Mouse (Mus musculus) heart, postnatal 0 days (tissue): Measurements from ENCODE around the gene Hpgds. TPM values are rescaled to one million over a fixed set of nuclear protein-coding genes. Genes with fewer than 3 reads are reported as not detected.
A peak's percentile ranks its signal among the peaks of the same experiment; 100 is the strongest.

ENCODE experiments used
- ATAC-seq: fragments of 200-750 bp; cut with Nextera tagmentation; 2 replicates; pipeline ENCODE4 v1.8.0; 2017; ENCODE audit warnings: low read depth, moderate number of reproducible peaks, moderate library complexity; ENCODE audit not compliant: insufficient read depth
- DNase-seq: peaks from one replicate; pipeline ENCODE4 v3.0.0-alpha.2; 2016; ENCODE audit warnings: low spot score
- H3K27ac ChIP-seq: fragments of 300-500 bp; sonication (generic); 2 replicates; pipeline ENCODE4 v1.5.1; 2014; ENCODE audit warnings: low read depth, mild to moderate bottlenecking
- H3K27me3 ChIP-seq: fragments of 300-500 bp; sonication (generic); 2 replicates; pipeline ENCODE4 v1.6.1; 2014; ENCODE audit warnings: low read length, mixed read lengths; ENCODE audit not compliant: control insufficient read depth, insufficient read depth
- H3K36me3 ChIP-seq: fragments of 300-500 bp; sonication (generic); replicated peaks from 2 replicates; pipeline ENCODE4 v1.6.1; 2014; ENCODE audit warnings: low read length, mixed read lengths; ENCODE audit not compliant: control insufficient read depth, insufficient read depth
- H3K4me1 ChIP-seq: fragments of 300-500 bp; sonication (generic); 2 replicates; pipeline ENCODE4 v1.6.1; 2014; ENCODE audit warnings: antibody characterized with exemption; ENCODE audit not compliant: control insufficient read depth, insufficient read depth
- H3K4me2 ChIP-seq: fragments of 300-500 bp; sonication (generic); 2 replicates; pipeline ENCODE4 v1.6.1; 2014; ENCODE audit warnings: low read depth, mild to moderate bottlenecking, low read length, moderate library complexity
- H3K4me3 ChIP-seq: fragments of 300-500 bp; sonication (generic); 2 replicates; pipeline ENCODE4 v1.5.1; 2014; ENCODE audit warnings: low read depth, low read length
- H3K9ac ChIP-seq: fragments of 300-500 bp; sonication (generic); replicated peaks from 2 replicates; pipeline ENCODE4 v1.6.1; 2014; ENCODE audit warnings: low read depth, low read length, mixed read lengths
- H3K9me3 ChIP-seq: fragments of 300-500 bp; sonication (generic); replicated peaks from 2 replicates; pipeline ENCODE4 v1.6.1; 2016; ENCODE audit warnings: low read length; ENCODE audit not compliant: control insufficient read depth
- CTCF ChIP-seq: IDR thresholded peaks from 2 replicates; pipeline ENCODE4 v1.5.1; 2016; ENCODE audit warnings: antibody characterized with exemption, control low read depth, low read depth
- EP300 ChIP-seq: IDR thresholded peaks from 2 replicates; pipeline ENCODE4 v1.6.1; 2016; ENCODE audit warnings: antibody characterized with exemption, low read depth
- WGBS: fragments of 180-500 bp; shearing (Covaris S2); extraction: QIAGEN DNeasy Blood & Tissue Kit; methylation state at CpG from one replicate; pipeline ENCODE4 v1.1.7; 2014; 5-methylcytosine and 5-hydroxymethylcytosine counted together
- polyA plus RNA-seq: library from polyadenylated mRNA; unstranded; fragments of >200 nt; fragmentation: Nextera tagmentation; extraction: Ambion mirVana; gene quantifications from 2 replicates; pipeline ENCODE4 v1.2.1, GENCODE M21; 2015
- total RNA-seq: library from RNA; depleted of rRNA; stranded (reverse); fragments of >200 nt; gene quantifications from 2 replicates; pipeline ENCODE4 v1.2.3, GENCODE M21; 2014; ENCODE audit warnings: low replicate concordance

Gene Hpgds
- total and polyA plus RNA-seq, 2 experiments from 2014 or later = 0.96 to 1.9 TPM

DNA sequence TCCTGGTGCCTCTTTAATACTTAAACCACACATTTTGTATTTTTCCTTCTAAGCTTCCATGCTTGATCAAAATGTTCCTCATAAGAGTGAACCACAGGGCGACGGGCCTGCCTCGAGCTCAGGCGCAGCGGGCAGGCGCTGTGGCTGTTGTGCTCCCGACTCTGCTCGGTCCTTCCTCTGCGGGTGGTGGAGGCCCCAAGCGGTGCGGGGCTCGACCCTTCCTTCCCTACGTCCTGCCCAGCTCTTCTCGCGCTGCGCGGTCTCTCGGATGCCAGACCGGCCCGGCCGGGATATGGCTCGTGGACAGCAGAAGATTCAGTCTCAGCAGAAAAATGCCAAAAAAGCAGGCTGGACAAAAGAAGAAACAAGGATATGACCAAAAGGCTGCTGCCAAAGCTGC, 6.0 kb upstream of the Hpgds start:
- Histone ChIP-seq H3K27me3 (no peaks in the 10 kb centered on the region), H3K36me3 (no peaks in the 10 kb centered on the region), H3K27ac (no peak overlapping the region), H3K4me1 (peaks cover 5% of the 10 kb centered on the region; the same call in 1 of the 2 replicates), H3K9ac (no peak overlapping the region), H3K4me3 (peak overlapping the region; percentile 11; the same call in 1 of the 2 replicates), H3K4me2 (peak overlapping the region; percentile 47), H3K9me3 (no peaks in the 10 kb centered on the region)
- 14% methylated on average over 22 of the region's 22 CpGs for WGBS
- TF ChIP-seq CTCF (no peak), EP300 (no peak)
- no peak for DNase-seq
- ATAC-seq = no peak

DNA sequence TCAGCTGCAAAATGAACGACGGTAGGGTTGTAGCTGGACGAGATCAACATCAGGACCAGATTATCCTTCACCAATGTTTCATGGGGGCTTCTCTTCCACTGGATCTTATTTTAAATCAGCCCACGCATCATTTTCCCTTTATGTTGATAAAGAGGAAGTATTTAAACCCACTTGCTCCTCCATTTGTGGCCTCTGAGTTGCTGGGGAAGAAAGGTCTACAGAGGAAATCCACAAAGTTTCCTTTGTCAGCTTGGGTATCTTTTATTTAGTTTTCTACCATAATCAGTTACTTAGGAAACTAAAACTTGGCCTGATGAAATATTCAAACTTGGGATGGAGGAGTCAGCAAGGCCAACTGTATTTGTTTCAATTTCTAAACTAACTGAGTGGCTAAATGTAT, 1.7 kb upstream of the Hpgds start:
- no peak overlapping the region for H3K27ac ChIP-seq
- TF ChIP-seq CTCF (no peak), EP300 (no peak)
- H3K9me3 ChIP-seq = no peaks in the 10 kb centered on the region
- no peaks in the 10 kb centered on the region for H3K27me3 ChIP-seq
- H3K4me2 ChIP-seq = no peak overlapping the region
- no peak for ATAC-seq
- no peaks in the 10 kb centered on the region for H3K4me1 ChIP-seq
- 78% methylated on average over 4 of the region's 4 CpGs for WGBS
- H3K9ac ChIP-seq = no peak overlapping the region
- DNase-seq = no peak
- no peak overlapping the region for H3K4me3 ChIP-seq
- no peaks in the 10 kb centered on the region for H3K36me3 ChIP-seq

DNA sequence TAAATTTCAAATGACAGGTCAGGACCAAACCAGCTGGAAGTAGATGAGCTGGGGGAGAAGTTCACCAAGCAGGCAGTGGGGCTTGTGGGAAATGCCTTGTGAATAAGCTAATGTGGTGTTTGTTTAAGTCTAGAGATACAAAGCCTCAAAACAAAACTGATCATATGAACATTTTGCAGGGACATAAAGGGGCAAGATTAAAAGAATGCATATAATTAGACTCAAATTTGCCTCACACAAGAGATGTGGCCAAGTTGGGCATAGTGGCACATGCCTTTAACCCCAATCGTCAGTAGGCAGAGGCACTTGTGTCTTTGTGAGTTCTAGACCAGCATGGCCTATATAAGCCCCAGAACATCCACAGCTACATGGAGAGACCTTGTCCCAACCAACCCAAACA, 2.4 kb downstream of the Hpgds start:
- no peak overlapping the region for H3K27ac ChIP-seq
- H3K36me3 ChIP-seq = no peaks in the 10 kb centered on the region
- no peaks in the 10 kb centered on the region for H3K9me3 ChIP-seq
- H3K9ac ChIP-seq = no peak overlapping the region
- no peak overlapping the region for H3K4me2 ChIP-seq
- H3K27me3 ChIP-seq = no peaks in the 10 kb centered on the region
- H3K4me3 ChIP-seq = no peak overlapping the region
- ATAC-seq = no peak
- DNase-seq = no peak
- no peaks in the 10 kb centered on the region for H3K4me1 ChIP-seq
- 86% methylated on average over 1 of the region's 1 CpGs for WGBS
- no peak for TF ChIP-seq EP300
- TF ChIP-seq CTCF = no peak

DNA sequence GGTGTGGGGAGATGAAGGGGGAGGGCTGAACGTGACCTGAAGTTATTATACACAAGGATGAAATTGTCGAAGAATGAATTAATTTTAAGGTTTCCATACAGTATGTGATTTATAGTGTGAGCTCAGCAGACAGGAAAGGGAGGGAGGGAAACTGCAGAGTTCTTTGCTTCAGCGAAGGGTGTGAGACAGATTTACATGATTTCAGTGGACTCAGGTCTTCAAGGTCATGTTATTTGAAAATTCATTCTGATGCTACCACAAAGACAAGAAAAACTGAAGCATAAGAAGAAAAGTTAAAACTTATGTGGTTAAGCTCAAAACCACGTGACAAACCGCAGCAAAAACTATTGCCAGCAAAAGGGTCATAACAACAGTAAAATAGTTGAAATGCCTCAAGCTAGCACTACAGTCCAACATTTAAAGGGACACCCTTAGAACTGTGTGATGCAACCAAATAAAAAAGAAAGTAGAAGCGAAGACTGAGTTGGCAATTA, 3.9 kb downstream of the Hpgds start:
- Histone ChIP-seq H3K4me1 (no peaks in the 10 kb centered on the region), H3K9me3 (no peaks in the 10 kb centered on the region), H3K27me3 (no peaks in the 10 kb centered on the region), H3K27ac (no peak overlapping the region), H3K9ac (no peak overlapping the region), H3K4me2 (no peak overlapping the region), H3K36me3 (no peaks in the 10 kb centered on the region), H3K4me3 (no peak overlapping the region)
- 71% methylated on average over 6 of the region's 6 CpGs for WGBS
- ATAC-seq = no peak
- TF ChIP-seq EP300 (no peak), CTCF (no peak)
- no peak for DNase-seq

DNA sequence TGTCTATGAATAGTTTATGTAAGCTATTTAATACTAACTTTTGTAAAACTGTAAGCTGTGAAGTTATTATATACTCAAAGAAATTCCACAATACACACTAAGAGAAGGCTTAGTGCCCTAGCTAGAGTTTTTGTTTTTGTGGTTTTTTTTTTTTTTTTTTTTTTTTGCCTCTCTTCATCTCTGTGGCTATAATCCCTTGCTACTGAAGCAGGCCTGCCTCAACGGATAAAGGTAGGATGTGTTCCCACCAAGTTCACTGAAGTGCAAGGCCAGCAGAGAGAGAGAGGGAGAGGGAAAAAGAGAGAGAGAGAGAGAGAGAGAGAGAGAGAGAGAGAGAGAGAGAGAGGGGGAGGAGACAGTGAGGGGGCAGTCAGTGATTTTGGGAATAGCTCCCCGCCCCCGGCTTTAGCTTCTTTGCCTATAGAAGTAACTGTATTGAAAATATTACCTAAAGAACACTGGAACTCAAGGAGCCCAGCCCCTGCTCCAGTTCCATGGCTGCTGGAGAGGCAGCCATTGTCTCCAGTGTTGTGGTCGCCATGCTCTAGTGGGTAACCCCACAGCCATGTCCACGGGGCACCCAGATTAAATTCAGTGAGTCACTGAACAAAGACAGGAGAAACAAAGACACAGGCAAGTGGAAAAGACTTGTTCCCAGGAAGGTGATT, 4.5 kb downstream of the Hpgds start:
- TF ChIP-seq CTCF (no peak), EP300 (no peak)
- no peaks in the 10 kb centered on the region for H3K4me1 ChIP-seq
- H3K9ac ChIP-seq = no peak overlapping the region
- H3K27ac ChIP-seq = no peak overlapping the region
- no peak for ATAC-seq
- no peaks in the 10 kb centered on the region for H3K27me3 ChIP-seq
- H3K4me3 ChIP-seq = no peak overlapping the region
- H3K36me3 ChIP-seq = no peaks in the 10 kb centered on the region
- DNase-seq = no peak
- no peaks in the 10 kb centered on the region for H3K9me3 ChIP-seq
- WGBS = 71% methylated on average over 5 of the region's 5 CpGs
- no peak overlapping the region for H3K4me2 ChIP-seq

DNA sequence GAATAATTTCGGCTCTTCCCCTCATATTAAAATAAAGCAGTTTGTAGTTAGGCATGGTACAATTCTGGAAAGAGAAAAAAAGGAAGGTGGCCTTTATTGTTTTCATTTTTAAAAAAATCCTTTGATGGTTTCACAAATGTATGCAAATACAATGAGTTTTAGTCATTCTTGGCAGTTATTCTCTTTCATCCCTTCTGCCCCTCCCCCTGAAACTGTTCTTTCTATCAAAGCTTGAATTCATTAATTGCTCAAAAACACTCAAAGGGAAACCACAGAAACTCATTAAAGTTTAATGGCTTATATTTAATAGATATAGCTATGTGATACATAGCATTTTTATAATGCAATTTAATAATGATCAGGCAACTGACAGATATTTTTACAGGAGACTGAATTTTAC, 6.5 kb downstream of the Hpgds start:
- no peaks in the 10 kb centered on the region for H3K9me3 ChIP-seq
- no peak for ATAC-seq
- no peak overlapping the region for H3K4me3 ChIP-seq
- no peaks in the 10 kb centered on the region for H3K36me3 ChIP-seq
- H3K9ac ChIP-seq = no peak overlapping the region
- TF ChIP-seq EP300 = no peak
- TF ChIP-seq CTCF = no peak
- H3K27me3 ChIP-seq = no peaks in the 10 kb centered on the region
- H3K4me1 ChIP-seq = no peaks in the 10 kb centered on the region
- no peak overlapping the region for H3K4me2 ChIP-seq
- DNase-seq = no peak
- WGBS = 90% methylated on average over 1 of the region's 1 CpGs
- no peak overlapping the region for H3K27ac ChIP-seq
